Mouse (Mus musculus) forebrain, embryonic 14.5 days (tissue): Measurements from ENCODE around the gene Mucl1. TPM values are rescaled to one million over a fixed set of nuclear protein-coding genes. Genes with fewer than 3 reads are reported as not detected.
A peak's percentile ranks its signal among the peaks of the same experiment; 100 is the strongest.
"Not testable (repeated sequence)": the region's sequence is repeated elsewhere in the genome, so short reads cannot be mapped to it uniquely, and the experiment has no call there.

Experiments
- ATAC-seq: fragments of 200-750 bp; cut with Nextera tagmentation; 2 replicates; pipeline ENCODE4 v1.8.0; 2017; ENCODE audit warnings: mild to moderate bottlenecking, moderate library complexity
- DNase-seq: peaks from one replicate; pipeline ENCODE4 v3.0.0-alpha.2; 2015; ENCODE audit warnings: low spot score
- H3K27ac ChIP-seq: fragments of 300-500 bp; sonication (generic); 2 replicates; pipeline ENCODE4 v1.5.1; 2014; ENCODE audit warnings: low read depth, mild to moderate bottlenecking, control low read depth, low read length, moderate library complexity
- H3K27me3 ChIP-seq: fragments of 300-500 bp; sonication (generic); replicated peaks from 2 replicates; pipeline ENCODE4 v1.6.1; 2014; ENCODE audit warnings: low read length, control low read depth, mixed read lengths; ENCODE audit not compliant: control insufficient read depth, insufficient read depth
- H3K36me3 ChIP-seq: fragments of 300-500 bp; sonication (generic); 2 replicates; pipeline ENCODE4 v1.6.1; 2014; ENCODE audit warnings: low read length, control low read depth; ENCODE audit not compliant: control insufficient read depth, insufficient read depth
- H3K4me1 ChIP-seq: fragments of 300-500 bp; sonication (generic); 2 replicates; pipeline ENCODE4 v1.6.1; 2014; ENCODE audit warnings: antibody characterized with exemption, low read length, control low read depth; ENCODE audit not compliant: control insufficient read depth, insufficient read depth
- H3K4me2 ChIP-seq: fragments of 300-500 bp; sonication (generic); 2 replicates; pipeline ENCODE4 v1.6.1; 2014; ENCODE audit warnings: mild to moderate bottlenecking, control low read depth, low read length
- H3K4me3 ChIP-seq: fragments of 300-500 bp; sonication (generic); 2 replicates; pipeline ENCODE4 v1.5.1; 2014; ENCODE audit warnings: low read depth, low read length, control low read depth
- H3K9ac ChIP-seq: fragments of 300-500 bp; sonication (generic); 2 replicates; pipeline ENCODE4 v1.6.1; 2014; ENCODE audit warnings: mild to moderate bottlenecking, low read length, control low read depth, moderate library complexity
- H3K9me3 ChIP-seq: fragments of 300-500 bp; sonication (generic); replicated peaks from 2 replicates; pipeline ENCODE4 v1.6.1; 2016; ENCODE audit warnings: low read length, control low read depth, mixed read lengths; ENCODE audit not compliant: control insufficient read depth
- WGBS: fragments of 180-500 bp; shearing (Covaris S2); extraction: QIAGEN DNeasy Blood & Tissue Kit; methylation state at CpG from one replicate; pipeline ENCODE4 v1.1.7; 2014; 5-methylcytosine and 5-hydroxymethylcytosine counted together
- polyA plus RNA-seq: library from polyadenylated mRNA; unstranded; fragments of >200 nt; fragmentation: Nextera tagmentation; extraction: Ambion mirVana; gene quantifications from 2 replicates; pipeline ENCODE4 v1.2.1, GENCODE M21; 2014

Mucl1 gene
- not detected in 2 replicates for polyA plus RNA-seq

GRCm38 (mm10) chr15:103755369-103755768 lies at the start of gene Mucl1:
TSS of gene Mucl1 (minus strand) at chr15:103755469.
- ATAC-seq (no peak), DNase-seq (no peak)
- Histone ChIP-seq H3K4me3 (no peak within 1 kb of the TSS), H3K36me3 (no peaks in the 10 kb centered on the region), H3K9ac (no peak within 1 kb of the TSS), H3K27me3 (no peaks in the 10 kb centered on the region), H3K4me2 (no peak within 1 kb of the TSS), H3K4me1 (no peaks in the 10 kb centered on the region), H3K9me3 (no peaks in the 10 kb centered on the region), H3K27ac (no peak within 1 kb of the TSS)
- WGBS = 91% methylated on average over 2 of the region's 2 CpGs

GRCm38 (mm10) chr15:103766836-103767235 lies 11.6 kb upstream of the Mucl1 start:
- not testable (repeated sequence) for H3K27me3 ChIP-seq, H3K9me3 ChIP-seq, H3K27ac ChIP-seq, H3K4me2 ChIP-seq, H3K4me3 ChIP-seq, H3K36me3 ChIP-seq, H3K4me1 ChIP-seq, H3K9ac ChIP-seq
- ATAC-seq (peak; percentile 62; the same call in 1 of the 2 replicates), DNase-seq (peak; percentile 82)
- WGBS = 6% methylated on average over 5 of the region's 5 CpGs

GRCm38 (mm10) chr15:103716861-103717260 lies 38.4 kb downstream of the Mucl1 start:
- not testable (repeated sequence) for DNase-seq, ATAC-seq

More at GRCm38 (mm10) chr15:103716861-103717260, 38.4 kb downstream of the Mucl1 start:
- not testable (repeated sequence) for H3K4me3 ChIP-seq, H3K9ac ChIP-seq, H3K4me2 ChIP-seq, H3K27ac ChIP-seq, H3K36me3 ChIP-seq, H3K9me3 ChIP-seq, H3K4me1 ChIP-seq, H3K27me3 ChIP-seq
- 87% methylated on average over 3 of the region's 5 CpGs for WGBS

Other genes with a start within 250 kb of the Mucl1 start
- gene Ppp1r1a, start 217.5 kb downstream of the Mucl1 start, polyA plus RNA-seq = 99.9 and 107 TPM in 2 replicates
- gene Glycam1, start 190.4 kb downstream of the Mucl1 start, polyA plus RNA-seq = not detected in 2 replicates
- gene Mucl2, start 143.8 kb upstream of the Mucl1 start, polyA plus RNA-seq = not detected in 2 replicates